Mouse (Mus musculus): ENCODE data around the gene Gm20388. TPM values are rescaled to one million over a fixed set of nuclear protein-coding genes. Genes with fewer than 3 reads are reported as not detected.

Gene Gm20388
- polyA plus RNA-seq, 1 experiment from 2014 or later: not detected

DNA sequence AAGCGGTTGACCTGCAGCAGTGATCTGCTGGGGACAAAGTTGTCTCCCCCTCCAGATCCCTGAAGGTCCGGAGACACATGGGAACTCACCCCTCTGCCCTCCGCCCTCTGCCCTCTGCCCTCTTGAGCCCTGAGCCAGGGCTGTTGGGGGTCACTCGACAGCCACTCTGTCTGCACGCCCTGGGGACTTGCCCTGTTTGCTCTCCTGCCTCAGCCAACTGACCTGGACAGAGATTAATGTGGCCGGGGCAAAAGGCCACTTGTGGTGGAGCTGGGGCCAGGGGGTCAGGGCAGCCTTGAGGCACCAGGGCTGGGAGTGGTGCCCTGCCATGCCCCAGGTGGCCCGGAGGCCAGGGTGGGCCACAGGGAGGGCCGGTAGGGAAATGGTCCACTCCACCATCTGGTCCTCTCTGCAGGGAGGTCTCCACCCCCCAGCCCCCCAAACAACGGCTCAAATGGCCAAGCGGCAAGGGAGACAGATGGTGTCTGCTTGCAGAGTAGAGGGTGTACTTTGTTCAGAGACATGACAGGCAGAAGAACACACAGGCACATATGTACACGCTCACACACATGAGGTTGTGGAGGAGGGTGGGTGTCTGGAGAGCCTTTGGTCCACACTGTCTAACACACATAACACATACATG, 498.9 kb downstream of the Gm20388 start:
- Histone ChIP-seq H3K4me1 (replicated peaks; ENCODE audit: control insufficient read depth, insufficient read depth, low read length) (peaks cover 40% of the 10 kb centered on the region), H3K9ac (ENCODE audit: low read length) (no peak overlapping the region), H3K4me3 (ENCODE audit: low read length) (no peak overlapping the region), H3K27me3 (ENCODE audit: control insufficient read depth, insufficient read depth, low read depth, low read length) (no peaks in the 10 kb centered on the region), H3K9me3 (ENCODE audit: control insufficient read depth, low read length) (no peaks in the 10 kb centered on the region), H3K36me3 (ENCODE audit: control insufficient read depth, insufficient read depth, low read length) (no peaks in the 10 kb centered on the region), H3K27ac (ENCODE audit: low read length) (no peak overlapping the region), H3K4me2 (ENCODE audit: low read depth, low read length) (no peak overlapping the region)
- no peak for ATAC-seq (ENCODE audit: low read depth)
- WGBS: 60% methylated on average over 11 of the region's 11 CpGs

DNA sequence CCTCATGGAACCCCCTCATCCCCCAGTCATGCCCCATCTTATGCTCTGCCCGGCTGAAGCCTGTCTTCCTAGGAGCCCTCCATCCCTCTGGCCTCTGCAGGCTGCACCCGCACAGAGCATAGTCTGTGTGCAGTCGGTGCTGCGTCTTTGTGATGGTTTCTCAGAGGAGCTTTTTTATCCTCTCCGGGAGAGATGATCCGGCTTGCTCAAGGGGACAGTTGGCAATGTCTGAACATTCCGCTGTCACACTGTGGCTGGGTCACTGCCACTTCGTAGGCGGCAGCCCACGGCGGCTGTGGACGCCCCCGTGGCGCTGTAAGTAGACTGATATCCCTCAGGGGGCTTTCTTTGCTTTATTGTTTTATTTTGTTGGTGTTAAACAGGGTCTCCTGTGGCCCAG, 500.4 kb downstream of the Gm20388 start:
- peaks cover 55% of the 10 kb centered on the region for H3K4me1 ChIP-seq (replicated peaks; ENCODE audit: control insufficient read depth, insufficient read depth, low read length)
- no peak for ATAC-seq (ENCODE audit: low read depth)
- H3K4me2 ChIP-seq (ENCODE audit: low read depth, low read length): no peak overlapping the region
- no peak overlapping the region for H3K27ac ChIP-seq (ENCODE audit: low read length)
- no peaks in the 10 kb centered on the region for H3K36me3 ChIP-seq (ENCODE audit: control insufficient read depth, insufficient read depth, low read length)
- no peak overlapping the region for H3K9ac ChIP-seq (ENCODE audit: low read length)
- WGBS: 71% methylated on average over 14 of the region's 14 CpGs
- no peak overlapping the region for H3K4me3 ChIP-seq (ENCODE audit: low read length)
- H3K9me3 ChIP-seq (ENCODE audit: control insufficient read depth, low read length): no peaks in the 10 kb centered on the region
- no peaks in the 10 kb centered on the region for H3K27me3 ChIP-seq (ENCODE audit: control insufficient read depth, insufficient read depth, low read depth, low read length)

DNA sequence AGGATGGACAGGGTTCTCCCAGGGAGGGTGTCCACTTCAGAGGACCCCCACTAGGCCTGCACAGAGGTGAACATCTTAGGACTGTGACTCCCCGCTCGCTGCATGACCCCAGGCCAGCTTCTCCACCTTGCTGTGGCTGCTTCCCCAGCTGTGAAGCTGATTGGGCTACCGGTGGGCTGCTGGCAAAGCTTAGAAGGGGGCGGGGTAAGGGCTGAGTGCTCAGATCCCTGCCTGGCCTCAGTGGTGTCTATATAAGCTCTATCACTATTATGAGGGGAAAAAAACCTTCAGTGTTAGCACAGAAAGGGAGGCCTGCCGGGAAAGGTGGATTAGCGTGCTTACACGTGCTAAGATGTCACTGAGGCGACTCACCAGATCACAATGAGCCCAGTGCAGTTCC, 501.2 kb downstream of the Gm20388 start:
- no peak overlapping the region for H3K9ac ChIP-seq (ENCODE audit: low read length)

DNA sequence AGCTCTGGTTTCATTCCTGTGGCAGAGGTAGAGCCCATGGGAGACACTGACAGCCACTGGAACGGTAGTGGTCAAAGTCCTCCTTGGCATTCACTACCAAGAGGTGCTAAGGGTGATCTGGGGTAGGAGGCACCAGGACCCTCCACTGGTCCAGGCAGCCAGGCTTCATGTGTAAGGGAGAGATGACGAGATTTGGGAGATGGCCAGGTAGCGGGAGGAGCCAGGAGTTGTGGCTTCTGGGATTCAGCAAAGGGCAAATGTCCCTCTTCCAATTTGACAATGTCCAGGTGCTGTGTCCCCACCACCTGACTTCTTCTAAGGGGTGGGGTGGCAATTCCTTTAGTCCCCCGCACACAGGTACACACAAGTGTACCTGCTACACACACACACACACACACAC, 501.7 kb downstream of the Gm20388 start:
- H3K9me3 ChIP-seq (ENCODE audit: control insufficient read depth, low read length): no peaks in the 10 kb centered on the region
- H3K27me3 ChIP-seq (ENCODE audit: control insufficient read depth, insufficient read depth, low read depth, low read length): no peaks in the 10 kb centered on the region
- no peak overlapping the region for H3K27ac ChIP-seq (ENCODE audit: low read length)
- H3K4me1 ChIP-seq (replicated peaks; ENCODE audit: control insufficient read depth, insufficient read depth, low read length): peaks cover 68% of the 10 kb centered on the region
- no peaks in the 10 kb centered on the region for H3K36me3 ChIP-seq (ENCODE audit: control insufficient read depth, insufficient read depth, low read length)
- H3K9ac ChIP-seq (ENCODE audit: low read length): no peak overlapping the region
- no peak overlapping the region for H3K4me3 ChIP-seq (ENCODE audit: low read length)
- 82% methylated on average over 4 of the region's 4 CpGs for WGBS
- no peak for ATAC-seq (ENCODE audit: low read depth)
- no peak overlapping the region for H3K4me2 ChIP-seq (ENCODE audit: low read depth, low read length)

More for the DNA sequence above, 501.2 kb downstream of the Gm20388 start:
- H3K27me3 ChIP-seq (ENCODE audit: control insufficient read depth, insufficient read depth, low read depth, low read length): no peaks in the 10 kb centered on the region
- WGBS: 57% methylated on average over 8 of the region's 8 CpGs
- H3K4me1 ChIP-seq (replicated peaks; ENCODE audit: control insufficient read depth, insufficient read depth, low read length): peaks cover 63% of the 10 kb centered on the region
- no peak overlapping the region for H3K4me3 ChIP-seq (ENCODE audit: low read length)
- no peak overlapping the region for H3K27ac ChIP-seq (ENCODE audit: low read length)
- H3K9me3 ChIP-seq (ENCODE audit: control insufficient read depth, low read length): no peaks in the 10 kb centered on the region
- no peak for ATAC-seq (ENCODE audit: low read depth)
- H3K36me3 ChIP-seq (ENCODE audit: control insufficient read depth, insufficient read depth, low read length): no peaks in the 10 kb centered on the region
- no peak overlapping the region for H3K4me2 ChIP-seq (ENCODE audit: low read depth, low read length)

- H3K4me1 ChIP-seq (replicated peaks; ENCODE audit: control insufficient read depth, insufficient read depth, low read length): peaks cover 68% of the 10 kb centered on the region
Observed at GRCm38 (mm10) chr8:120412911-120413625, 502.4 kb downstream of the Gm20388 start.

GRCm38 (mm10) chr8:120413626-120413988, 503.0 kb downstream of the Gm20388 start:
- no peak for ATAC-seq (ENCODE audit: low read depth)
- Histone ChIP-seq H3K4me3 (ENCODE audit: low read length) (no peak overlapping the region), H3K9me3 (ENCODE audit: control insufficient read depth, low read length) (no peaks in the 10 kb centered on the region), H3K9ac (ENCODE audit: low read length) (no peak overlapping the region; the same call in 1 of the 2 replicates), H3K36me3 (ENCODE audit: control insufficient read depth, insufficient read depth, low read length) (no peaks in the 10 kb centered on the region), H3K4me1 (replicated peaks; ENCODE audit: control insufficient read depth, insufficient read depth, low read length) (peaks cover 68% of the 10 kb centered on the region), H3K27me3 (ENCODE audit: control insufficient read depth, insufficient read depth, low read depth, low read length) (no peaks in the 10 kb centered on the region), H3K4me2 (ENCODE audit: low read depth, low read length) (no peak overlapping the region), H3K27ac (ENCODE audit: low read length) (no peak overlapping the region)
- WGBS: 68% methylated on average over 6 of the region's 6 CpGs

More at GRCm38 (mm10) chr8:120412911-120413625, 502.4 kb downstream of the Gm20388 start:
- no peaks in the 10 kb centered on the region for H3K27me3 ChIP-seq (ENCODE audit: control insufficient read depth, insufficient read depth, low read depth, low read length)
- H3K9me3 ChIP-seq (ENCODE audit: control insufficient read depth, low read length): no peaks in the 10 kb centered on the region
- H3K27ac ChIP-seq (ENCODE audit: low read length): no peak overlapping the region
- no peak overlapping the region for H3K4me2 ChIP-seq (ENCODE audit: low read depth, low read length)
- WGBS: 71% methylated on average over 29 of the region's 29 CpGs
- no peaks in the 10 kb centered on the region for H3K36me3 ChIP-seq (ENCODE audit: control insufficient read depth, insufficient read depth, low read length)
- no peak for ATAC-seq (ENCODE audit: low read depth)
- no peak overlapping the region for H3K9ac ChIP-seq (ENCODE audit: low read length)
- no peak overlapping the region for H3K4me3 ChIP-seq (ENCODE audit: low read length)

- Histone ChIP-seq H3K4me1 (replicated peaks; ENCODE audit: control insufficient read depth, insufficient read depth, low read length) (peaks cover 68% of the 10 kb centered on the region), H3K9ac (ENCODE audit: low read length) (no peak overlapping the region; the same call in 1 of the 2 replicates), H3K4me2 (ENCODE audit: low read depth, low read length) (no peak overlapping the region), H3K9me3 (ENCODE audit: control insufficient read depth, low read length) (no peaks in the 10 kb centered on the region), H3K27me3 (ENCODE audit: control insufficient read depth, insufficient read depth, low read depth, low read length) (no peaks in the 10 kb centered on the region), H3K36me3 (ENCODE audit: control insufficient read depth, insufficient read depth, low read length) (no peaks in the 10 kb centered on the region), H3K4me3 (ENCODE audit: low read length) (no peak overlapping the region), H3K27ac (ENCODE audit: low read length) (no peak overlapping the region)
- WGBS: 73% methylated on average over 4 of the region's 4 CpGs
- ATAC-seq (ENCODE audit: low read depth): no peak
Observed at GRCm38 (mm10) chr8:120414216-120414615, 503.6 kb downstream of the Gm20388 start.

GRCm38 (mm10) chr8:120415474-120415873, 504.8 kb downstream of the Gm20388 start:
- no peak for ATAC-seq (ENCODE audit: low read depth)
- H3K27ac ChIP-seq (ENCODE audit: low read length): peak overlapping the region; percentile 99
- WGBS: 83% methylated on average over 9 of the region's 11 CpGs
- no peak overlapping the region for H3K9ac ChIP-seq (ENCODE audit: low read length)
- H3K4me2 ChIP-seq (ENCODE audit: low read depth, low read length): no peak overlapping the region
- H3K4me3 ChIP-seq (ENCODE audit: low read length): no peak overlapping the region
- peaks cover 74% of the 10 kb centered on the region for H3K4me1 ChIP-seq (replicated peaks; ENCODE audit: control insufficient read depth, insufficient read depth, low read length)
- H3K36me3 ChIP-seq (ENCODE audit: control insufficient read depth, insufficient read depth, low read length): no peaks in the 10 kb centered on the region
- H3K9me3 ChIP-seq (ENCODE audit: control insufficient read depth, low read length): no peaks in the 10 kb centered on the region
- no peaks in the 10 kb centered on the region for H3K27me3 ChIP-seq (ENCODE audit: control insufficient read depth, insufficient read depth, low read depth, low read length)

GRCm38 (mm10) chr8:120416173-120416521, 505.5 kb downstream of the Gm20388 start:
- ATAC-seq (ENCODE audit: low read depth): no peak
- Histone ChIP-seq H3K4me3 (ENCODE audit: low read length) (peak overlapping the region; percentile 20), H3K27ac (ENCODE audit: low read length) (peak overlapping the region; percentile 99), H3K9ac (ENCODE audit: low read length) (peak overlapping the region; percentile 58), H3K36me3 (ENCODE audit: control insufficient read depth, insufficient read depth, low read length) (no peaks in the 10 kb centered on the region), H3K9me3 (ENCODE audit: control insufficient read depth, low read length) (no peaks in the 10 kb centered on the region), H3K27me3 (ENCODE audit: control insufficient read depth, insufficient read depth, low read depth, low read length) (no peaks in the 10 kb centered on the region), H3K4me2 (ENCODE audit: low read depth, low read length) (peak overlapping the region; percentile 45), H3K4me1 (replicated peaks; ENCODE audit: control insufficient read depth, insufficient read depth, low read length) (peaks cover 76% of the 10 kb centered on the region)
- 19% methylated on average over 8 of the region's 8 CpGs for WGBS
